Mouse (Mus musculus): ENCODE results near the gene Cyp2w1. TPM values are rescaled to one million over a fixed set of nuclear protein-coding genes. Genes with fewer than 3 reads are reported as not detected.

The Cyp2w1 gene
- polyA plus RNA-seq, 1 experiment from 2014 or later = not detected

DNA sequence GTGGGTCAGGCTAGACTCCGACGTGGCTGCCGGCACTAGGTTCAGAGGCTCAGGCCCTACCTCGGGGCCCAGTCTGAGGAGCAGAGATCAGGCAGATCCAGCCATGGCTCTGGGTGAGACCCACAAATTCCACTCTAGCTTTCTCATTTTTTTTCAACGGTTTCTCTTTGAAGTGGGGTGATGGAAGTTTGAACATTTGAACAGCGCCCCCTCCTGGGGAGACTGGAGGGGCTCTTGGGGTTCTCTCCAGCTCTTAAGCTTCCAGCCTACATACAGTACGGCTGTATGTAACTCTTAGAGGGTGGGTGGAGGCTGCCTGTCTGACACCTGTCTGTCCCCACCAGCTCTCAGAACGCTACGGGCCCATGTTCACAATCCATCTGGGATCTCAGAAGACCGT lies 1.1 kb downstream of the Cyp2w1 start:
- Histone ChIP-seq H3K4me2 (ENCODE audit: low read length) (no peak overlapping the region), H3K4me1 (ENCODE audit: control insufficient read depth in 2 of 2, insufficient read depth in 2 of 2, low read length in 2 of 2) (peaks cover 6 to 13% of the 10 kb centered on the region in 2 experiments), H3K36me3 (ENCODE audit: control insufficient read depth, insufficient read depth, low read length) (no peaks in the 10 kb centered on the region), H3K27me3 (ENCODE audit: control insufficient read depth, insufficient read depth, low read length) (peaks cover 35% of the 10 kb centered on the region), H3K9ac (ENCODE audit: low read length) (no peak overlapping the region), H3K9me3 (ENCODE audit: control insufficient read depth, low read length) (no peaks in the 10 kb centered on the region), H3K4me3 (ENCODE audit: control insufficient read depth in 1 of 2, insufficient read depth in 1 of 2, low read depth in 1 of 2, low read length in 2 of 2) (no peak overlapping the region), H3K27ac (replicated peaks in 1 of 2; ENCODE audit: control insufficient read depth in 1 of 2, insufficient read depth in 1 of 2, low read depth in 2 of 2, low read length in 2 of 2) (no peak overlapping the region)
- no peak for ATAC-seq (ENCODE audit: insufficient number of reproducible peaks, insufficient read depth, low FRiP score, low read depth)
- WGBS = 62% methylated on average over 10 of the region's 10 CpGs

DNA sequence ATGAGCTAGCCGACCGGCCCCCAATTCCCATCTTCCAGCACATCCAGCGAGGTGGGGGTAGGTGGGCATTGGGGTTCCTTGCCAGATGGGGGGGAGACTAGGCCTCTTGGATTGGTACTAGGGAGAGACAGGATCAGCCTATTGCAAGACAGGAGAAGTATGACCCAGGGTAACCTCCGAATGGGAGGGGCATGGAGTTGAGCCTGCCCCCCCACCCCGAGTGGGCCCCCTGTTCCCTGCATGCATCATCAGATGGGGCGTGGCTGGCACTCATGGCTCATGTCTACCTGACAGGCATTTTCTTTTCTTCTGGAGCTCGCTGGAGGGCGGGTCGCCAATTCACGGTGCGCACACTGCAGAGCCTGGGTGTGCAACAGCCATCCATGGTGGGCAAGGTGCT lies 1.5 kb downstream of the Cyp2w1 start:
- Histone ChIP-seq H3K4me2 (ENCODE audit: low read length) (no peak overlapping the region), H3K27me3 (ENCODE audit: control insufficient read depth, insufficient read depth, low read length) (peaks cover 31% of the 10 kb centered on the region), H3K36me3 (ENCODE audit: control insufficient read depth, insufficient read depth, low read length) (no peaks in the 10 kb centered on the region), H3K27ac (replicated peaks in 1 of 2; ENCODE audit: control insufficient read depth in 1 of 2, insufficient read depth in 1 of 2, low read depth in 2 of 2, low read length in 2 of 2) (no peak overlapping the region), H3K4me1 (ENCODE audit: control insufficient read depth in 2 of 2, insufficient read depth in 2 of 2, low read length in 2 of 2) (peaks cover 6 to 13% of the 10 kb centered on the region in 2 experiments), H3K4me3 (ENCODE audit: control insufficient read depth in 1 of 2, insufficient read depth in 1 of 2, low read depth in 1 of 2, low read length in 2 of 2) (no peak overlapping the region), H3K9ac (ENCODE audit: low read length) (no peak overlapping the region), H3K9me3 (ENCODE audit: control insufficient read depth, low read length) (no peaks in the 10 kb centered on the region)
- ATAC-seq (ENCODE audit: insufficient number of reproducible peaks, insufficient read depth, low FRiP score, low read depth) = no peak
- WGBS = 86% methylated on average over 11 of the region's 11 CpGs

DNA sequence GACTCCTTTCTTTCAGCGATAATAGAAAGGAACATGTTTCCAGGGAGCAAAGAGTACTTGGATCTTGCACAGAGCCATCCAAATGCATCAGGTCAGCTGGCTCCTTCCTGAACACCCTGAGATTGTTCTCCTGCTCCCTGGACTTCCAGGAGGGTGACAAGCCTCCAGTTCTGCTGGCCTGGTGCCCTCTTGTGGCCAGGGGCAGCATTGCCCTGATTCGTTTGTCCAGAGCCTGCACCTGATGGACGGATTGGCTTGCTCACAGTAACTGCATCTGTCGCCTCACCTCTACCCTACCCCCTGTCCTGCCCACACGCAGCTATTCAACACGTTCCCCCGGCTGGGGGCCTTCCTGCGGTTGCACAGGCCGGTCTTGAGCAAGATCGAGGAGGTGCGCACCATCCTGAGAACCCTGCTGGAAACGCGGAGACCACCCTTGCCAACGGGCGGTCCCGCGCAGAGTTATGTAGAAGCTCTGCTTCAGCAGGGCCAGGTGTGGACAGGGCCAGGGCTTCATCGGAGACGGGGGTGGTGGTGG lies 2.9 kb downstream of the Cyp2w1 start:
- no peaks in the 10 kb centered on the region for H3K9me3 ChIP-seq (ENCODE audit: control insufficient read depth, low read length)

DNA sequence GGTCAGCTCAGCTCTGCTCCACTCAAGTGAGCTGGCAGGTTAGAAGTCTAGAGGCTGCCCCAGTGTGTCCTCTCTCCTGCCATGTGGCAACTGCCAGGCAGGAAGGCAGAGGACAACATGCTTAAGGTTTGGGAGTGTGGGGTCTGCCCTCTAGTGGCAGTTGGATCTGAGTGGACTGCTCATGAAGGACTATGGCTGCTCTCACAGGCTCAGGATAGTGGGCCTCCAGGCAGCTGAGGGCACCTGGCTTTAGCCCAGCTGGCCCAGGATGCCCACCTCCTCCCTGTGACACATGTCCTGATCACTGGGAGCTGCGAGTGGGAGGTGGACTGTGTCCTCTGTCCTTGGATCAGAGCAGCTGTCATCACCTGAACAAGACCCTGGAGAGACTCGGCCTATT lies 6.2 kb downstream of the Cyp2w1 start:
- peaks cover 0 to 6% of the 10 kb centered on the region in 2 experiments; a peak in 1 of 4 replicates for H3K4me1 ChIP-seq (ENCODE audit: control insufficient read depth in 2 of 2, insufficient read depth in 2 of 2, low read length in 2 of 2)
- H3K27me3 ChIP-seq (ENCODE audit: control insufficient read depth, insufficient read depth, low read length) = peaks cover 12% of the 10 kb centered on the region; the same call in 1 of the 2 replicates
- no peak for ATAC-seq (ENCODE audit: insufficient number of reproducible peaks, insufficient read depth, low FRiP score, low read depth)
- no peak overlapping the region for H3K4me3 ChIP-seq (ENCODE audit: control insufficient read depth in 1 of 2, insufficient read depth in 1 of 2, low read depth in 1 of 2, low read length in 2 of 2)
- H3K9ac ChIP-seq (ENCODE audit: low read length) = no peak overlapping the region
- H3K36me3 ChIP-seq (ENCODE audit: control insufficient read depth, insufficient read depth, low read length) = no peaks in the 10 kb centered on the region
- no peak overlapping the region for H3K4me2 ChIP-seq (ENCODE audit: low read length)
- WGBS = 24% methylated on average over 2 of the region's 2 CpGs
- H3K9me3 ChIP-seq (ENCODE audit: control insufficient read depth, low read length) = no peaks in the 10 kb centered on the region
- H3K27ac ChIP-seq (replicated peaks in 1 of 2; ENCODE audit: control insufficient read depth in 1 of 2, insufficient read depth in 1 of 2, low read depth in 2 of 2, low read length in 2 of 2) = no peak overlapping the region

More for the DNA sequence above, 2.9 kb downstream of the Cyp2w1 start:
- peaks cover 6 to 13% of the 10 kb centered on the region in 2 experiments for H3K4me1 ChIP-seq (ENCODE audit: control insufficient read depth in 2 of 2, insufficient read depth in 2 of 2, low read length in 2 of 2)
- no peak for ATAC-seq (ENCODE audit: insufficient number of reproducible peaks, insufficient read depth, low FRiP score, low read depth)
- H3K36me3 ChIP-seq (ENCODE audit: control insufficient read depth, insufficient read depth, low read length) = no peaks in the 10 kb centered on the region
- H3K4me3 ChIP-seq (ENCODE audit: control insufficient read depth in 1 of 2, insufficient read depth in 1 of 2, low read depth in 1 of 2, low read length in 2 of 2) = no peak overlapping the region
- WGBS = 35% methylated on average over 19 of the region's 19 CpGs
- peaks cover 30% of the 10 kb centered on the region for H3K27me3 ChIP-seq (ENCODE audit: control insufficient read depth, insufficient read depth, low read length)
- H3K27ac ChIP-seq (replicated peaks in 1 of 2; ENCODE audit: control insufficient read depth in 1 of 2, insufficient read depth in 1 of 2, low read depth in 2 of 2, low read length in 2 of 2) = no peak overlapping the region
- no peak overlapping the region for H3K9ac ChIP-seq (ENCODE audit: low read length)
- no peak overlapping the region for H3K4me2 ChIP-seq (ENCODE audit: low read length)

DNA sequence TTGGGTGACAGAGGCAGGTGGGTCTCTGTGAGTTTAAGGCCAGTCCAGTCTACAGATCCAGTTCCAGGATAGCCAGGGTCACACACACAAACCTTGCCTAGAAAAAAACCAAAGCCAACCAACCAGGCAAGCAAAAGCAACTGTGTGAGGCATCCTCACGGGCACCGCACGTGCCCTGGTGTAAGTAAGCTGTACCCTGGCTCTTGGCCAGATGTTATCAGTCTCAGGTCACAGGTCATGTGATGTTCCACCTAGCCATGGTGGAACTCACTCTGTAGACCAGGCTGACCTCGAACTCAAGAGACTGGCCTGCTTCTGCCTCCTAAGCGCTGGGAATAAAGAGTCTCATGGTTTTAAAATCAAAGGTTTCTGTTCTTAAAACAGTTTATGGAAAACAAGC lies 6.8 kb downstream of the Cyp2w1 start:
- ATAC-seq (ENCODE audit: insufficient number of reproducible peaks, insufficient read depth, low FRiP score, low read depth) = no peak
- Histone ChIP-seq H3K9ac (ENCODE audit: low read length) (no peak overlapping the region), H3K27me3 (ENCODE audit: control insufficient read depth, insufficient read depth, low read length) (peaks cover 12% of the 10 kb centered on the region; the same call in 1 of the 2 replicates), H3K4me1 (ENCODE audit: control insufficient read depth in 2 of 2, insufficient read depth in 2 of 2, low read length in 2 of 2) (peaks cover 3 to 7% of the 10 kb centered on the region in 2 experiments; a peak in 3 of 4 replicates), H3K4me3 (ENCODE audit: control insufficient read depth in 1 of 2, insufficient read depth in 1 of 2, low read depth in 1 of 2, low read length in 2 of 2) (no peak overlapping the region), H3K36me3 (ENCODE audit: control insufficient read depth, insufficient read depth, low read length) (no peaks in the 10 kb centered on the region), H3K27ac (replicated peaks in 1 of 2; ENCODE audit: control insufficient read depth in 1 of 2, insufficient read depth in 1 of 2, low read depth in 2 of 2, low read length in 2 of 2) (no peak overlapping the region), H3K9me3 (ENCODE audit: control insufficient read depth, low read length) (no peaks in the 10 kb centered on the region), H3K4me2 (ENCODE audit: low read length) (no peak overlapping the region)
- WGBS = 80% methylated on average over 5 of the region's 5 CpGs

DNA sequence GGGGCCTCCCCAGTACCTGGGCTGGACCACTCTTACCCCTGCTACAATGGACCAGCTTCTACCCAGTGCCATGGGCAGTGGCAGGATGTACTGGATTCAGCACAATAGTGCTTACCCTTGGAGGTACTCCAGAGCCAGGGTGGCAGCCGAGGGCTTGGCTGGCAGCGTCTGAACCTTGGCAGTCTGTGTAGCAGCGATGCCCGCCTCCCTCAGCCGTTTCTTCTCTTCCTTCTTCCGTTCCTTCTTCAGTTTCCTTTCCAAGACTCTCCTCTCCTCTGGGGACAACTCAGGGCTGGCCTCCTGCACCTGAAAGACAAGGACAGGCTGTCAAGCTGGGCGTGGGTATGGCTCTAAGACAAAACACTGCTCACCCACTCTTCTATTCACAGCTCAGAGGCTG lies 11.4 kb downstream of the Cyp2w1 start:
- Histone ChIP-seq H3K36me3 (ENCODE audit: control insufficient read depth, insufficient read depth, low read length) (no peaks in the 10 kb centered on the region), H3K9me3 (ENCODE audit: control insufficient read depth, low read length) (no peaks in the 10 kb centered on the region), H3K9ac (ENCODE audit: low read length) (no peak overlapping the region), H3K4me1 (ENCODE audit: control insufficient read depth in 2 of 2, insufficient read depth in 2 of 2, low read length in 2 of 2) (peaks cover 7 to 13% of the 10 kb centered on the region in 2 experiments; a peak in 3 of 4 replicates), H3K4me3 (ENCODE audit: control insufficient read depth in 1 of 2, insufficient read depth in 1 of 2, low read depth in 1 of 2, low read length in 2 of 2) (no peak overlapping the region), H3K4me2 (ENCODE audit: low read length) (no peak overlapping the region), H3K27ac (replicated peaks in 1 of 2; ENCODE audit: control insufficient read depth in 1 of 2, insufficient read depth in 1 of 2, low read depth in 2 of 2, low read length in 2 of 2) (no peak overlapping the region), H3K27me3 (ENCODE audit: control insufficient read depth, insufficient read depth, low read length) (no peaks in the 10 kb centered on the region)
- ATAC-seq (ENCODE audit: insufficient number of reproducible peaks, insufficient read depth, low FRiP score, low read depth) = no peak
- WGBS = 54% methylated on average over 7 of the region's 7 CpGs

DNA sequence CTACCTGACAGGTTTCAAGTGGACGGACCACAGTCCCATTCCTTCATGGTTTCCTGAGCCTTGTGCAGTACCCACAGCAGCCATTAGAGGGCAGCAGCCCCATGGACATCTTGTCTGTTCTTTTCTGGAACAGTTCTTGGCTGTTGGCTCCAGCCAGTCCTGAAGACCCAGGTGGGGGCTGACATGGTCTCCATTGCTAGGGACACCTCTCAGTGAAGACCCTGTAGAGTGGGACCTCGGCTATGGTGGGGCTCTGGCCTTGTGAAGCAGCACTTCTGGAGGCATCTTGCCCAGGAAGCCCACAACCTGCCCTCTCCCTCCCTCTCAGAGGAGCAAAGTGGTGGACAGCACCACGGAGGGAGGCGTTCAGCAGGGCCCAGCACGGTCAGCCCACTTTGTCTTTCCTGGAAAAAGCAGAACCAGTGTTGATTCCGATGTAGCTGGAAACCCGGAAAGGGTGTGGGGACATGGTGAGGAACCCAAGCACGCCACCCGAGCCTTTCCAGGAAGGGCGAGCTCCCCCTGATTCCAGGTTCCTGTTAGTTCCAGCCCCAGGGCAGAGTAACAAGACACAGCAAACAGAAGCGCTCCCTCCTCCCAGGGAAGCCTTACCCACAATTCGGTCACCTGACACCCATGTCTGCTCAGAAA lies 12.0 kb downstream of the Cyp2w1 start:
- Histone ChIP-seq H3K27ac (replicated peaks in 1 of 2; ENCODE audit: control insufficient read depth in 1 of 2, insufficient read depth in 1 of 2, low read depth in 2 of 2, low read length in 2 of 2) (no peak overlapping the region; a peak in 1 of 4 replicates), H3K9ac (ENCODE audit: low read length) (peak overlapping the region; percentile 6; the same call in 1 of the 2 replicates), H3K36me3 (ENCODE audit: control insufficient read depth, insufficient read depth, low read length) (no peaks in the 10 kb centered on the region), H3K4me3 (ENCODE audit: control insufficient read depth in 1 of 2, insufficient read depth in 1 of 2, low read depth in 1 of 2, low read length in 2 of 2) (no peak overlapping the region), H3K27me3 (ENCODE audit: control insufficient read depth, insufficient read depth, low read length) (no peaks in the 10 kb centered on the region), H3K4me1 (ENCODE audit: control insufficient read depth in 2 of 2, insufficient read depth in 2 of 2, low read length in 2 of 2) (peaks cover 7 to 13% of the 10 kb centered on the region in 2 experiments; a peak in 3 of 4 replicates), H3K9me3 (ENCODE audit: control insufficient read depth, low read length) (no peaks in the 10 kb centered on the region), H3K4me2 (ENCODE audit: low read length) (peak overlapping the region; percentile 16; the same call in 1 of the 2 replicates)
- 29% methylated on average over 12 of the region's 12 CpGs for WGBS
- ATAC-seq (ENCODE audit: insufficient number of reproducible peaks, insufficient read depth, low FRiP score, low read depth) = peak; percentile 36
